Mouse (Mus musculus) liver, adult 2 months (tissue): ENCODE measurements around the gene Nell2.

Experiments used
- CTCF ChIP-seq: fragments of 200-500 bp; IDR thresholded peaks from 2 replicates; pipeline ENCODE4 v1.5.1; 2011; ENCODE audit warnings: low read depth, low read length, control low read depth
- POLR2A ChIP-seq: fragments of 200-500 bp; IDR thresholded peaks from 2 replicates; pipeline ENCODE4 v1.6.1; 2011; ENCODE audit warnings: low read length, control low read depth; ENCODE audit not compliant: insufficient read depth; ENCODE audit errors: extremely low read depth

GRCm38 (mm10) chr15:95241161-95241560 is 287.2 kb downstream of the Nell2 start:
- TF ChIP-seq POLR2A: no peak
- TF ChIP-seq CTCF: no peak
